Mouse (Mus musculus) kidney, adult 11 months (tissue): ENCODE data around the gene Mrps7.

Source experiments
- DNase-seq: peaks from one replicate; pipeline ENCODE4 v3.0.0; 2022

Gene Mrps7

DNA sequence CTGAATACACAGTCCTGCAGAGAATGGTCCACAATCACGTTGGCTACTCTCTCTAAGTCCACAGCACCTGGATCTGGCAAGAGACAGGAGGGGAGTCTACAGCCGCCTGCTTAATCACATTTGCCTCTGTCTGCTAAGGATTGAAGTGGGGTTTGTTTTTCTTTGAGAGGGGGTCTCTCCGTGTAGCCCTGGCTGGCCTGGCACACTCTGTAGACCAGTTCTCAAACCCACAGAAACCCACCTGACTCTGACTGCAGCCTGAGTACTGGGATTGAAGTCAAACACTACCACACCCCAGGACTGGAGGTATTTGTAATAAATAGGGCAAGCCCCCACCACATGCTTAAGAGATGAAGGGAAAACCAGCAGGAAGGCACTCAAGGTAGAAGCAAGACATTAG is 5.9 kb downstream of the Mrps7 start:
- DNase-seq: no peak

DNA sequence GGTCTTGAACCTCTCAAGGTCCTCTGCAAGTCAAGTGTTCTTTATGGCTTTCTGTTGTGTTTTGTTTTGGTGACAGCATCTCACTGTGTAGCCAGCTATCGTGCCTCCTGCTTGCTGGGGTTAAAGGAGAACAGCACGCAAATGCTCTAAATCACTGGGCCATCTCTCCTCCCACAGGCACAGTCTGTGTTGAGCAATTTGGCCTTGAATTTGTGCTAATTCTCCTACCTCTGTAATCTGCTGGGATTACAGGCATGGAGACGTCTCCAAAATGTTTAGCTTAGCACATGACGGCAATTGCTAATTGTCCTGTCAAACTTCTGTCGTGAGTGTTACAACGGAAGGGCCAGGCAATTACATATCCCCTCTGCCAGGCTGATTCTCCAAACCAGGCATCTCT is 7.4 kb downstream of the Mrps7 start:
- no peak for DNase-seq

DNA sequence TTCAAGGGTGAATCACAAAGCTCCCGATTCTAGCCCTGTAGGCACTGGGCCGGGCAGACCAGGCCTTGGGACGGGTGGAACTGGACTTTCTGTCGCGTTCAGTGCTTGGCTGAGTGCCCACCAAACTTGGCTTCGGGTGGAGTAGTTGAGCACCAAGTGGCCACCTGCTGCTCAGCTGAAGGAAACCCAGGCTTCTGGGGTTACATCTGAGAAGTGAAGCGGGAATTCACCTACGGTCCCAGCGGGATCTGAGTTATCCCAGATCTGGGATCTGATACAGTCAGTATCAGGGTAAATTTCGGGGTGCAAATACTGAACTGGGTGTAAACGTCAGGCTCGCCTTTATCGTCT is 8.3 kb downstream of the Mrps7 start:
- DNase-seq: peak; percentile 85

DNA sequence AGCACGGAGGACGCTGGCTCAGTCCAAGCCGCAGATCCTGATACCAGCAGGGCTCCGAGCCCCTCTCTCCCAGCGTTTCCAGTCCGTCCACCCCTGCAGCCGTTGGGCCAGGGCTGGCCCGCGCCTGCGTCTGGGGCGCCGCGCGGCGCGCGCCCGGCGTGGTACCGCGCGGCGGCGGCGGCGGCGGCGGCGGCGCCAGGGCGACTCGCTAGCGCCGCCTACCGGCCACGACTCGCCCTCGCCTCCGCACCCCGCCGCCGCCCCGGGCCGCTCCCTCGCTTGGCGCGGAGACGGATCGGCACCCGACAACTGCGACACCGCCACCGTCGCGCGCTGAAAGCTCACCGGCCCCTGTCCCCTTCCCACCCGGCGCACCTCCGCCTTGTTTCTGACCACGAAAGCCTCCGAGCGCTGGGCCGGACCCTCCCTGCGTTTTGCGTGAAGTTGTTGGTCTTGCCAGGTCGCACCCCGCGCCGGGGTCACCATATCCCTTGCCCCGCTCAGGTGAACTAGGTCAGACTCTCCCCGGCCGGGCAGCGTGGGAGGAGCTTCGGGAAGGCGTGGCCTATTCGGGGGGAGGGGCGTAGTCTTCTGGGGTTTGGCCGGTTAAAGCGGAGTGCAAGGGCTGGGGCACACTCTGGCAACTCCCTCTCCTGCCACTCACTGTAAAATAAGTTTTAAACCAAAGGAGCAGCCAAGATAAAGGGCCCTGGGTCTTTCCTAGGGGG is 8.8 kb downstream of the Mrps7 start, which contains the start of gene Mif4gd:
TSS of gene Mif4gd (minus strand) at position 560 of the 728 bp plus-strand sequence.
- DNase-seq: peak; percentile 95

DNA sequence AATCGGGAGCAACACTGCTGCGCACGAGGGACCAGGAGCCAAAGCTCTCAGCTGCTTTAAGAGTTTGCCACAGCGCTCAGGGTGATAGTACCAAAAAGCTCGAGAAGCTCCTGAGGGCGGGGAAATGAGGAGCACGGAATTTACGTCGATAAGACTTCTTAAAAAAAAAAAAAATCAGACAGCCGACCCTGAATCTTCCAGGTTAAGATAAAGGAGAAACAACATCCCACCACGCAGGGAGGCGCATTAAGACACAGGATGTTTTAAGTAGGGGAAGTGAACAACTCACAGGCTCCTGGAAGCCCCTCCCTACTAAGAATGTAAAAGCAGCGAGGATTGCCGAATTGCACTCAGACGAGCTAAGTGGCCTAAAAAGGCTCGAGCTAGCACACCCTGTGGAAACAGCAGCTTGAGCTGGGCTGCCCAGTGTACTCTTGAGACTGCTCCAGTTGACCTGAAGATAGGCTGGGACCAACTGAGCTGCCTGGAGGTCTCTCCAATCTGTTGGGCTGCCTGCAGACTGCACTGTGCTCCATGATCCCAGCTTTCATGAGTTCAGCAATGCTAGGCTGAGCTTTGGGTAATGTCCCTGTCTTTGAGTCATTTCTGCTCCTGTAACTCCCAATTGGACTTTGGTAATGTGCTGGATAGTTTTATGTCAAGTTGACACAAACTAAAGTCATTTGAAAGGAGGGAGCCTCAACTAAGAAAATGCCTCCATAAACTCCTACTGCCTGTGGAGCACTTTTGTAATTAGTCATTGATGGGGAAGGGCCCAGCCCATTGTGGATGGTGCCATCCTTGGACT is 9.6 kb downstream of the Mrps7 start:
- DNase-seq: peak; percentile 44

DNA sequence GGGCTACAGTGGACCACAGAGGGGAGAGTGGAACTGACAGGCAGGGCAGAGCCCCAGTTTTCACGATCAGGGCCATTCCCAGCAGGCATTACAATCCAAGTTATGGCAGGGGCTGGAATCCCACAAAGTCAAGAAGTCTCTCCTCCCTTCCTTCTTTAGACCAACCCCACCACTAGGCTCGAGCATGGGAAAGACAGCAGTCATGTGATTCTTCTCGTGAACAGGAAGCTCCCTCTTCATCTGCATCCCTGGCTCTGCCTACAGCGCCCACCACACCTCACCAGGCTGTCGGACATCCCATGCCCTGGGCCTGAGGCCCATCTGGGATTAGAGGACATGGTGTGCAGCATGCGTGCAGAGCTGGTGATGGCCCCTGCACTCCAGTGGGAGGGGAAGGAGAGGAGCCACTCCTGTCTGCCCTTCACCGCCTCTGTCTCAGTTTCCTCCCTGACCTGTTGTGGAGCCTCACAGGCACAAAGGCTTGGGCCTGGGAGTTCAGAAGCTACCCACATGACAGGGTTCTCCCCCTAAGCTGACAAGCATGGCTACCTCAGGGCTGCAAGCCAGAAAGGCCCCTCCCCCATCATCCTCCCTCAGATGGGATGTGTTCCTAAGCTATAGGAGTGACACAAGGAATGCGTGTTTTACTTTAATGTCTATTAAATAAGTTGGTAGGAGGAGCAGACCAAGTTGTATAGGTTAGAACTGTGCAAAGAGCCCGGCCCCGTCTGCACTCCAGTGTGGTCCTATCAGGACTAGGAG is 10.8 kb downstream of the Mrps7 start:
- peak; percentile 61 for DNase-seq

DNA sequence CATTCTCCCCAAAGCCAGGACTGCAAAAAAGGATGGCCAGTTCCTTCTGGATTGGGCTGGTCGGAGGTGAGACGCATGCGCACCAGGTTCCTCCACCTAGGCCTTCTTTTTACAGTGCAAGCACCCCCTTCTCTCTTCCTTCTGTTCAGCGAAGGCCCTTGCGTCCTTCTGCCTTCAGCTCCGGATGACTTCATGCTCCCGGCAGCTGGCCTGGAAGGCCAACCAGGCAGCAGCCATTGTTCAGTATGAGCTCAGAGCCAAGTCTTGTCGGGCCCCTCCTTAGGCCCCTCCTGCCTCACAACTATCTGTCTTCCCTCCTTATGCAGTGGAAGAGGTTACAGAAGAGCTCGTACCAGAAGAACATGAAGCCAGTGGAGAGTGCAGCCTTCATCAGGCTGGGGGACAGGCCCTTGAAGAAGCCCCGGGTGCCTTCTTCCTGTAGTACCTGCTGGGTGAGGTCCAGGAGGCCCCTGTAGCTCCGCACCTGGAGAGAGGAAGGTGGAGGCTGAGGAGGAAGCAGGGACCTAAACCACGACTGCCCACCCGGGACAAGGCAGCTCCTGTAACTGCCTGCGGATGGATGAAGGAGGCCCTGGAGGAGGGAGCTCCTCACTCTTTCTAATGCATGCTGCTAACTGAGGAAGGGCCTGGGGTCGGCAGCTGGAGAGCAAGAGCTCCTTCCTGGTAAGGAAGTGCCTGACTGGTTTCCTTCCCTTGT is 11.5 kb downstream of the Mrps7 start:
- DNase-seq: peak; percentile 23

DNA sequence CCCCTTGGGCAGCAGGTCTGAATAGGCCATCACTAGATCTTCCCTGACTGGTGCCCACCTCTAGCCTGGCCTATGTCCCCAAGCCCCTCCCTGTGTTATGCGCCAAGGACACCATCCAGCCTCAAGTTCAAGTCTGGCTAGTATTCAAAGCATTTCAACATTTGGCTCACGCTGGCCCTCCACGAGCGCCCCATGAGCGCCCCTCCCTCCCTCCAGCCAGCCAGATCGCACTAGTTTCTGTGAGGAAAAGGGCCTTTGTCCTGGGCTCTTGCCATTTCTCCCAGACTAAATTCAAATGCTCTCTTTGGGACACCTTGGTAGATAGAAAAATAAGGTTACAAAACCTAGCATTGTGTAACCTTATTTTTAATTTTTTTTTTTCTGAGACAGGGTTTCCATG is 12.2 kb downstream of the Mrps7 start:
- DNase-seq: peak; percentile 71

DNA sequence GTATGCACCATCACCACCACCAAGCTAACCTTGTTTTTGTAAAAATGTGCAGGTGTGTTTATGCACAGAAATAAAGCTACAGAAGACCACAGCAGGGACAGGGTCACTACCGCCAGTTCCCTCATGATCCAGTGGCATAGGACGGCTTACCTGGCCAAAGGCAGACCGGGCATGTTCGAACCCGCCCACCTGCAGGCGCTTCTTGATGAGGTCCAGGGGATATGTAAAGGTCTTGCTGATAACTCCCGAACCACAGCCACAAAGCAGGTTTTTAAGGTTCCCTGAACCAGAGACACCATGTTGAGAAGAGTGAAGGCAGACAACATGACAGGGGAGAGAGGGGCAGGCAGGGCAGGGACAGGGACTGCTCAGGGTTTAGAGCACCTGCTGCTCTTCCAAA is 12.6 kb downstream of the Mrps7 start:
- DNase-seq: peak; percentile 25

DNA sequence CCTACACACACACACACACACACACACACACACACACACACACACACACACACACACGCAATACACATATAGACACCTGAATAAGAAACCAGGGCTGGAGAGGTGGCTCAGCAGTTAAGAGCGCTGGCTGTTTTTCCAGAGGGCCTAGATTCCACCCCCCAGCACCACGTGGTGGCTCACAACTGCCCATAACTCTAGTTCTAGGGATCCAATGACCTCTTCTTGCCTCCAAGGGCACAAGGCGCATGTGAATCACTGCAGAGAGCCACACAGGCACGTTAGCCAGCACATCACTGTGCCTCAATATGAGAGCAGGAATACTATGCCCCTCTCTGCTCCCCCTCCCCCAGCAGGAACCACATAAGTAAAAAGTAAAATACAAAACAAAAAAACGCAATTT is 13.2 kb downstream of the Mrps7 start:
- DNase-seq: peak; percentile 80

DNA sequence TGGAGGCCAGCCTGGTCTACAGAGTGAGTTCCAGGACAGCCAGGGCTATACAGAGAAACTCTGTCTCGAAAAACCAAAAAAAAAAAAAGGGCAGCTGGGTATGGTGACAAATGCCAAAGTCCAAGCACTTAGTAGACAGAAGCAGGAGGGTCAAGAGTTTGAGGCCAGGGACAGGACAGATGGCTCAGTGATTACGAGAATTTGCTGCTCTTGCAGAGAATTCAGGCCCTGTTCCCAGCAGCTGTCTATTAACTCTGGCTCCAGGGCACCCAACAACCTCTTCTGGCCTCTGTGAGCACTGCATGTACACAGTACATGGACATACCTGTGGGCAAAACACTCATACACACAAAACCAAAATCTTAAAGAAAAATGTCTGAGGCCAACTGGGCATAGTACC is 14.3 kb downstream of the Mrps7 start:
- DNase-seq: peak; percentile 66

DNA sequence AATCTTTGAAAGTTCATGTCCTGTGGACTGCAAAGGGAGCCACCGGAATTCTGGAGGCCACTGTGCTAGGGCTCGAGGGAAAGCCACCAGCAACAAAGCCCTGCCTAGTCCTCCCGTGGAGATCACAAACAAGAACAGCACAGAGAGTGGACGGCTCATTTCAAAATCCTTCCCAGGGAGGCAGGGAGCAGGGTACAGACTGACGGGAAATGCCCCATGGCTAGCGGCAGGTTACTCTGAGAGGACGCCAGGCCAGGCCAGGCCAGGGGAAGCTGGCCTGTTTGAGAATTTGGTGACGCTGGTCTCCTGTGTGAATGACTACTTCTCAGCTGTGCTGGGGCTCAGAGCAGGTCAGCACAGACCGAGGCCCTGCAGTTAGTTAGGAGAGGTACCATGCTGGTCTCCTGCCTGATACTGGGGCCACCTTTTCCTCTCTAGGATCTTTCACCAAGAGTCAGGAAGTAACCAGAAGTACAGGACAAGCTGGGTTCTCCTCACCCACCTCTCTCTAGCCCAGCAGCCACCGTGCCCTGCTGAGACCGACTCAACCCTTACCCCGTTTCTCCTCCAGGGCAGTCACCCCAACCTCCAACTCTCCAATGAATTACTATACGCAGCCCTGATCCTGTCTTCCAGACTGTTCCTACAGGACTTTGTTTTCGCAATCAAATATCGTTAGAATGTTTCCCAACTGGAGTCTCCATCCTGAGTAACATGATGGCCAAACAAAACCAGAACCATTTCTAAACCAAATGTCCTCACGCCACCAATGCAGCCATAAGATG is 15.2 kb downstream of the Mrps7 start:
- peak; percentile 31 for DNase-seq

DNA sequence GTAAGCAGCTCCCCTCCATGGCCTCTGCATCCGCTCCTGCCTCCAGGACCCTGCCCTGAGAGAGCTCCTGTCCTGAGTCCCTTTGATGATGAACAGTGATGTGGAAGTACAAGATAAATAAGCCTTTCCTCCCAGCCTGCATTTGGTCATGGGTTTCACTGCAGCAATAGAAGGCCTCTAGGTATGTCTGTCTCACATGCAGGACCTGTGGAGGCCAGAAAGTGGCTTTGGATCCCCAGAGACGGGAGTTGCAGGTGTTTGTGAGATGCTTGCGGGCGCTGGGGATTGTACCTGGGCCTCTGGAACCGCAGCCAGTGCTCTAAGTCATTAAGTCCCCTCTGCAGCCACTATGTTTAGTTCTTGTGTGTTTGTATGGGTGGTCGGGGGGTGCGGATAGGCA is 16.2 kb downstream of the Mrps7 start:
- DNase-seq: no peak

DNA sequence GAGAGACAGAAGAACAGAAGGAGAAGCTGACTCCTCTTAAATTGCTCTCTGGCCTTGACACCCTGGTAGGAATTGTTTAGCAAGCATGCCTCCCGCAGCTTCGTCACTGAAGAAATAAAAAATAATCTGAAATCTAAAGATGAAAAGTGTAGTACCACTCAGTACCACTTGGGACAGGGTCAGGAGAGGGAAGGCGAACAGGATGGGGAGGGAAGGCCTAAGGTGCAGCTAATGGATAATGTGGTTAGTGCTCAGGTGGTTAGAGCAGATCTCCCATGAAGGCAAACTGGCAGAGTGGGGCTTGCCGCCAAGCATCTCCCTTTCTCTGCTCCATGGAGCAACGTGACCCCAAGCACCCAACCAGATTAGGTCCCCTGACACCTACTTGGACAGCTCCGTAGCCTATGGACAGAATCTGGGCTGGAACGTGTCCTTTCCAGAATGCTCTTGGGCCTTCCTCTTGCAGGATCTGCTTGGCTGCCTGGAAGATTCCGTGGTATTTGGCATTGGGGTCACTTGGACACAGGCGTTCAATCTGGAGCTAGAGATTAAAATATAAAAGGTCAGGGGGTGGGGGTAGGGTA is 19.9 kb downstream of the Mrps7 start:
- peak; percentile 66 for DNase-seq

DNA sequence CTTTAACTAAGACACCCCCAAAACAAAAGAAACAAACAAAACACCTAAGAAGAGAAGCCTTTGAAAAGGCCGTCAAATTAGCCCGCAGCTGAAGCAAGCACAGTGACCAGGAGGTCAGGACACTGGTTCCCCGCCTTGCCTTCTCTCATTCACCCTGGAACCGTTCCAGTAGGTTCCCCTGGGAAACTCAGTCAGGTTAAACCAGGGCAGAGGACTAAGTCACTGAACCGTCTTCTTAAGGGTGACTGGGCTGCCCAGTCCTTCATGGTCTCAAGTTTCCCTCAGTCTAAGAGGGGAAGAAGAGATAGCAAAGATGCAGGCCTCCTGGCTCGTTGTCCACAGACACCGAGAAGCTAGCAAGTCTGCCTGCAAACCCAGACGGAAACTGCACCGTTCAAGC is 22.2 kb downstream of the Mrps7 start:
- DNase-seq: peak; percentile 88

DNA sequence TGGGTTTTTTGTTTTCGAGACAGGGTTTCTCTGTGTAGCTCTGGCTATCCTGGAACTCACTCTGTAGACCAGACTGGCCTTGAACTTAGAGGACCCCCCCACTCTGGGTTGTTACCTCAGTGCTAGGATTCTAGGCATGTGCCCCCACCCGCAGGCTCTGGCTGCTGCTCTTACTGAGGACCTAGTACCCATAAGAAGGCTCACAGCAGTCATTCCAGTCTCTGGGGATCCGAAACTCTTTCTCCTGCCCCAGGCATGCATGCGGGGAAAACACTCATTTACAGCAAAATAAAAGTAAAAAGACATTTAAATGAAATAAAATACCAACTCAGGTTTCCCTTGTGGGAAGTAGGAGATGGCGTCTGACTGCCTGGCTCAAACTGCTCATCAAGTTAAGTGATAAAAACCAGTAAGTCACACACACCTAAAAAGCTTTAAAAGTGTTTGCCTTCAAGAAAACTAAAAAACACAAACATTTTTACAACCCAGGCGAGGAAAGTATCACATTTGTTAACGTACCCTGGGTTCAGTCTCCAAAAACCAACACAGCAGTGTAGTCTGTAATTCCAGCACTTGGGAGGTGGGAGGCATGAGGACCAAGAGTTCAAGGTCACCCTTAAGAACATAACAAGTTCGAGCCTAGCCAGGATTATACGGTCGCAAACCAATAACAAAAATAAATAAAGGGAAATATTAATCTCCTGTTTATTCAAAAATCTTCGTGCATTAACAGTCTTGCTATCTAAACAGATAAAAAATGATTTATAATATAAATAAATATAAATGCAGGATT is 23.3 kb downstream of the Mrps7 start:
- peak; percentile 37 for DNase-seq

DNA sequence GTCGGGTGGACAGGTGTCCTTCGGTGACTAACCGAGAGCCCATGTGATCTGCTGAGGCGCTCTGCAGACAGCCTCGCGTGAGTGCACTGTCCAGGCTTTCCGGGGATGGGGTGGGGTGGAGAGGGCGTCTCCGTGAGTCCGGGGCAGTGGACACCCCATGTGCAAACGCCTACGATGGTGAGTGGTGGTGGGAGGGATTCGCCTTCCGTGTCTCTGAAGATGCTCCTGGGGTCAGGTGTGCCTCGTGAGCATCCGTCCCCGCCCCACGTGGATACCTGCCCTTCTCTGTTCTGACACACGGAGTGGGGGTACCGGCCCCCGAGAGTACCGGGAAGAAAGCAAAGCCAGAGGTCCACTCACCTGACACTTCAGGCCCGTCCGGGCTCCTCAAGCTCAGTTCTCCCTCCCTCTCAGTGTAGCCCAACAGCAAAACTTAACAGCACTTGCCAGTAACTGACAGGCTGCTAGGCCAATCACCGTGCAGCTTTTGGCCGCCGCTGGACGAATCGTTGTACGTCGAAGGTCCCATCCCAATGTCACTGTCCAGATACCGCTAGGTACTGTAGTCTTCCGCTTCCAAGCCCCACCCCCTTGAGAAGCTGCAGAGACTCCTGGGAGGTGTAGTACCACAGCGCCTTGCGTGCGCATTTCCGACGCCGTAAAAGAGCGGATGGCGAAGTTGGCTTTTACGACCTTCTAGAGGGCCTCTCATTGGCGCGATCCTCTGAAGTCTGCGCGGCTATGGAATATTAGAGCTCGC is 24.2 kb downstream of the Mrps7 start, which contains the start of gene Slc25a19:
TSS of gene Slc25a19 (minus strand) at position 591 of the 760 bp plus-strand sequence.
- DNase-seq: peak; percentile 100

DNA sequence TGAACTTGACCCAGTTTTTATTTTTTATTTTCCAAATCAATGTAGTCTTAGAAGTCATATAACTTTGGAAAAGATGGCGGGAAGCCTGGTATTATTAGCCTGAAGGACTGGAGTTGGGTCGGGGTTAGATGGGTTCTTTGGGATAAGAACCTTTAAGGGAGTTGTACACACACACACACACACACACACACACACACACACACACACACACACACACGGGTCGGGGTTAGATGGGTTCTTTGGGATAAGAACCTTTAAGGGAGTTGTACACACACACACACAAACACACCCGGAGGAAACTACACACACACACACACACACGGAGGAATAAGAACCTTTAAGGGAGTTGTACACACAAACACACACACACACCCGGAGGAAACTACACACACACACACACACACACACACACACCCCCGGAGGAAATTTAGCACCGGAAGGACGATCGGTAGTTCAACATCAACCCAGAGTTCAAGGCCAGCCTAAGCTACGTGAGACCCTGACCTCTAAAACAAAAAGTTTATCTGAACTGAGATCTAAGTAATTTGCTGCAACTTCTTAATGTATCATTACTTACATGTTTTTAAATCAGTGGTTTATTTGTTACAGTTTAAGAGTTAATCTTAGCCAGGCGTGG is 24.9 kb downstream of the Mrps7 start:
- no peak for DNase-seq

DNA sequence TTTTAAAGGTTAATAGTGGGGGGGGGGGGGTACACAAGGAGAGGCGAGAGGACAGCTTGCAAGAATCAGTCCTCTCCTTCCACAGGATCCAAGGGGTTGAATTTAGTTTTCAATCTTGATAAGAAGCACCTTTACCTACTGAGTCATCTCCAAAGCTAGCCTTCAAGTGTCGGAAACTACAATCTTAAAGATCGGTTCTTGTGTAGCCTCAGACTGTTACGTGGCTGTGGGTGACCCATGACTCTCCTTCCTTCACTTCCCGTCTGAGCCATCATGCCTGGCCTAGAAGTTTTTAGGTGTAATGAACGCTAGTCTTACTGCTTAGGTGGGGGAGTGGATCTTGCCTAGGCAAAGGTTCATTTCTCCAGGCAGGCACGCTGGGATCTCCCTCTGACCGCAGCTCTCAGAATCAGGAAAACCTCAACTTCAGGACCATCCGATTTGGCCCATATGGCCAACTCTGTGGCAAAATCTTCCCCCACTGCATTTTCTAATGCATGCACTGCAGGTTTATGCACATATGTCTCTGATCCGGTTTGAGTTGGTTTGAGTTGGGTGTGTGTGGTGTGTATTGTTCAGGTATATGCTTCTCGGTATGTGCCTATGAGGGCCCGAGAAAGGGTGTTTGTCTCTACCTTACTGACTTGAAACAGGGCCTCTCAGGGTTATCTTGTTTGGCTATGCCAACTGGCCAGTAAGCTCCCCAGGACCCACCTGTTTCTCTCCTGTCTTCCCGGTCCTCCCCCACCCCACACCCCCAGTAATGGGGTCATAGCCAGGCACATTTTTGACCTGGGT is 26.2 kb downstream of the Mrps7 start:
- DNase-seq: no peak
